Mouse (Mus musculus): Measurements from ENCODE around the gene Enc1.

The Enc1 gene

DNA sequence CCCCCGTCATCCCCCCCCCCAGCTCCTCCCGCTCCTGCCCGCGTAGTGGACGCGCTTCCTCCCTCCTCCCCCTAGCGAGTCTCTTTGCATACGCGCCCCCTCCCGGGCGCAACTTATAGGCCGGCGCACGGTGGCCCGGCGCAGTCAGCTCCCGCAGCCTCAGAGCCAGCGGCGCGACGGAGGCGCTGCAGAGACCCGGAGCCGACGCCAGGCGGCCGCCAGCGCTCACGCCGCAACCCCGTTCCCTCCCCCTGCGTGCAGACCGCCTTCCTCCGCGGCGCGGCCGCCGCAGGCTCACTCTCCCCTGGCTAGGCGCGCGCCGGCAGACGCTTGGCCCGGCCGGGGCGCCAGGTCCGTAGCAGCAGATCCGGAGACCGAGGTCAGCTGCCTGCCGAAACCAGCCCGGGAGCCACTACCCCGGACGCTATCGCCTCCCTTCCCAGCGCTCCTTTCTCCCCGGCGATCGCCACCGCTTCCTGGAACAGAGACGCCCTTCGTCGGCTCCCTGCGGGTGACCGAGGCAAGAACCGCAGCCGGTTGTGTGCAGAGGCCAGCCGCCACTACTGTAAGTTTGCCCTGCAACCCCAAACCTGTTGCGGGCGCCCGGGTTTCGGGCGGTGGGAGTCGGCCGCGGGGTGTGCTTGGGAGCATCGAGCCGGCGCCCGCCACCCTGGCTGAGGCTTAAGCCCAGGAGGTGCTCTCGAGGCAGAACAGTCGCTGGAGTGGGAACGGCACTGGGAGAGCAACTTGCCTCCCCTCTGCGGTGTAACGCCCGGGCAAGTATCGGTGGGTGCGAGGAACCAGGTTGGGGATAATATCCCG is at the start of gene Enc1:
Gene Enc1, plus strand, starts transcription at position 141 of the 822 bp plus-strand sequence.
- in situ Hi-C loops (cut with MboI, MseI) = no loop called here

DNA sequence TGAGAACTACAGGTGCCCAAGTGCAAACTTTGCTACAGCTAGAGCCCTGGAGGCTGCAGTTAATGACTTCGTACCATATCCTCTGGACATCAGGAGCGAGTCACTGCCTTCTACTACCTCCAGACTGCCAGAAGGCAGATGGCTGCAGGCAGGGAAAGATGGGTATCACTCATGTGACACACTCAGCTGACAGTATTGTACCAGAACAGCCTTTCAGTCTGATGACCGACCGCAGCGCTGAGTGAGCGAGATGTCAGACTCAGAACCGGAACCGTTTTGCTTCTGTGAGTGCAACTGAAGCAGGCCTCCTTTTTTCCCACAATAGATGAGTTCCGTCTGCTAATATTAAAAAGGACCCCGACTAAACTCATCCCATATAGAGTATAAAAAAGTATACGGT is 48.3 kb upstream of the Enc1 start:
- in situ Hi-C loops (cut with MboI, MseI) = no loop called here

DNA sequence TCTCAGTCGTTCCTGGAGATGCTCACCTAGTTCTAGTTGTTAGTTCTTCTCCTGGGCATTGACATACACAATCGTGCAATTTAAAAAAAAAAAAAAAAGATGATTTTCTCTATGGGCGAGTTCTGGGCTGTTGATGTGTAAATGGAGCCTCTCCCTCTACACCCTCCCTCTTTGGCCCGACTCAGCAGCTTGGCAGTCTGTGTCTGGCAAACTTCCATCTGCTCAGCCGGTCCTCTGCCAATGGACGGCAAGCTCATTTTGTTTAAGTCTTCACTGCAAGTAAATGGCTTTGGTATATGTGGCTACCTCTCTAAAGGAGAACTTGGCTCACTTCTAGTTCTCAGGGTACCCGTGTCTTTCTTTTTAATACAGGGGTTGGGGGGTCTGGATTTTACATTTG is 47.5 kb upstream of the Enc1 start:
- in situ Hi-C loops (cut with MboI, MseI) = no loop called here

DNA sequence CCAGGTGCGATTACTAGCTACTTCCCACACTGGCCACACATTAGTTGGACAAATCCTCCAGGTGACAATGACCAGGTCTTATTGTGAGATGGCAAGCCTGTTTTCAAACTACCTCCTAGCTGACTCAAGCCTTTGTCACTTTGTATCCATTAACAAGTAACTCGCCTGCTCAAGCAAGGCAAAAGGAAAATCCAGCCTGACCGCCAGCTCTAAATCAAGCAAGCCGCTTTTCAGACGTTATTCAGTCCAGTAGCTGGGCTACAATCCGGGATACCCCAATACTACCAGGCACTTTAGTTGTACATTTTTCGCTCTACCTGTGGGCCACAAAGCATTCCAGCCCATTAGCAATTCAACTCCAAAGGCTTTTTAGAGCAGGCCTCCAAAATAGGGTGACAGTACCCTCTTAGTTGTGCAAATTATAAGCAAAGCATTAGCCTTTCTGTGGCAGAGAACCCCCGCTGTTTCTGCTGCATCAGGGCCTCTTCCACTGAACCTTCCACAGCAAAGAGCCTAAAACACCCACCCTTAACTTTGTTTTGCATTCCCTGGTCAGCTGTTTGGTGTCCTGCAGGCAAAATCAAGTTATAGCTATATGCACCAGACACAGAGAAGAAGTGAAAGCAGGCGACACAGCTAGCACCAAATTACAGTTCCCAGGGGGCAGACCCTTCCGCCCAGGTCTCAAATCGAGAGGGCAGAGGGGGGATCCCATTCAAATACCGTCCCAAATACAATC is 44.5 kb upstream of the Enc1 start:
- in situ Hi-C loops (cut with MboI, MseI) = no loop called here

DNA sequence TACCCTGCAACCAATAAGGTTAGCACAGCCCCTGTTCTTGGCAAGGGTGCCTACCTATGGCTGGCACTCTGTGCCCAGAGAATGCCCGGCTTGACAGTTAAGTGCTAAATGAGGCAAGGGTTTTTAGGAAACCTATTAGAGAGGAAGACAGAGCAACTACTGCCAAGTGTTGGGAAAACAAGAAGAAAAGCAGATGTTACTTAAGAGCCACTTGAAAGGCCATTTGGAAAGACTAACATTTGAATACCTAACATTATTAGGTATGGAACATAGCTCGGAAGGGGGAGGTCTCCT is 44.0 kb upstream of the Enc1 start:
- in situ Hi-C loops (cut with MboI, MseI) = no loop called here

DNA sequence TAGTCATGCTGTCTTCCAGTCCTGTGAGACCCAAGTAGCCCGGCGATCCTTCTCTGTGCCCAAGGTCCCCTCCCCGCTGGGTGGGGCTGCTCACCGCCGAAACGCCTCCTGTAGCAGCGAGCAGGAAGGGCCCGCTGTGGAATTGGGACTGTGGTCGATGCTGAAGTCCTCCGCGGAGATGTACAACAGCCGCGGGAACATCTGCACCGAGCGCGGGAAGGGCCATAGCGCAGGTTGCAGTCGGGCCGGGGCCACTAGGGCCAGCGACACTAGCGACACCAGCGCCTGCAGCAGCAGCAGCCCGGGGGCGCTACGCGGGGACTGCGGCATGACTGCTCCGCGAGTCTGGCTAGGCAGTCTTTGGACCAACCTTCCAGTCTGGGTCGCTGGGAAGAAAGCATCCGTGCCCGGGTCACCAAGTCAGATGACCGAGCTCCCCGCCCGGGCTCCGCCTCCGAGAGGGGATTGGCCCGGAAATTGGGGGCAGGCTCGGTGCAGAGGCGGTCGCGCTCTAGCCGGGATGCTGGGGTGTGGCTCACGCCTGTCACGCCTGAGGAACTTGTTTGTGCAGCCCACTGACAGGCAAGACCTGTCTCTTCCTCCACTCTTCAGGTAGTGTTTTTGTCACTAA is 42.9 kb upstream of the Enc1 start, which contains the start of gene Hexb:
Gene Hexb, minus strand, starts transcription at position 426 of the 631 bp plus-strand sequence.
- in situ Hi-C loops (cut with MboI, MseI) = no loop called here

DNA sequence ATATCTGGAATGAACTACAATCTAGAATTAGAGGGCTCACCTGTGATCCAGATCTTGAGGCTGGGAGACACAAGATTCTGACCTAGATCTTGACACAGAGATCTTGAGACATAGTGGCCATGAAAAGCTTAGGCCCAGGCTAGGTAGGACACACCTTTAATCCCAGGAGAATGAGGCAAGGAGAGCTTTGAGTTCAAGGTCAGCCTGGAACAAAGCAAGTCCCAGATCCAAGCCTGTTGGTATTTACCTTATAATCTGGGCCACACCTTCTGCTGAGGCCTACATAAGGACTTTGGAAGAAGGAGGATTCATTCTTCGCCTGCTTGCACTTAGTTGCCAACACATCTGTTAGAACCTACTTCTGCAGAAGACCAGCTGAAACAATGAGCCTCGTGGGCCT is 41.8 kb upstream of the Enc1 start:
- in situ Hi-C loops (cut with MboI, MseI) = no loop called here

DNA sequence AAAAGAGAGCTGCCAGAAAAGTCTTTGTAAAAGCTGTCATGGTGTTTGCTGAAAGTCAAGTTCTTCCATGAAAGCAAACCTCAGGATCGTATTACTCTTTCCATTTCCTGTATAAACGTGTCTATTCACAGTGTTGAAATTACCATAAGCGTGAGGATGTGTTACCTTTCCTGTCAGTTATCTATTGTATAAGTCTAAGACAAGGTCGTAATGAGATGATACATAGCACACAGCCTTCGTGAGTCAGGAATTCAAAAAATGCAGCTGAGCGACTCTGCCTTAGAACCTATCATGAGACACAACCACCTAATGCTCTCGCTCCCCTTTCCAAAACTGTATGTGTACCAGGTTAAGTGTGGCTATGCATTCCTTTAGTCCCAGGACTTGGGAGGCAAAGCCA is 39.8 kb upstream of the Enc1 start:
- in situ Hi-C loops (cut with MboI, MseI) = no loop called here

DNA sequence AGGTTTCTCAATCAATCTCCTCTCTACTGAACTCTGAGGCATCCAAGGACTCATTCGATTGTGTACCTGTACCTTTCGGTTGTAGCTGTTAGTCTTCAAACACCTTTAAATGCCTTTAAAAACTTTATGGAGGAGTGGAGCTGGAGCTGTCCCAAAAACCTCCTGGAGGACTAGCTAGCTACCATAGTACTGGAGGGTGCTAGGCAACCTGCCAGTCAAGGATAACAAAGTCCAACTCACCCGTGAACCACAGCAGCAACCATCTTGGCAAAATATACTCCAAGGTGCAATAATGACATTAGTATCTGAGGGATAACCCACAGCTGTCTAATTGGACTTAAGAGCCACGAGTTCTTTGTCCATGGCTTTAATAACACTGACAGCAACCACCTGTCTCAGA is 39.0 kb upstream of the Enc1 start:
- in situ Hi-C loops (cut with MboI, MseI) = no loop called here

DNA sequence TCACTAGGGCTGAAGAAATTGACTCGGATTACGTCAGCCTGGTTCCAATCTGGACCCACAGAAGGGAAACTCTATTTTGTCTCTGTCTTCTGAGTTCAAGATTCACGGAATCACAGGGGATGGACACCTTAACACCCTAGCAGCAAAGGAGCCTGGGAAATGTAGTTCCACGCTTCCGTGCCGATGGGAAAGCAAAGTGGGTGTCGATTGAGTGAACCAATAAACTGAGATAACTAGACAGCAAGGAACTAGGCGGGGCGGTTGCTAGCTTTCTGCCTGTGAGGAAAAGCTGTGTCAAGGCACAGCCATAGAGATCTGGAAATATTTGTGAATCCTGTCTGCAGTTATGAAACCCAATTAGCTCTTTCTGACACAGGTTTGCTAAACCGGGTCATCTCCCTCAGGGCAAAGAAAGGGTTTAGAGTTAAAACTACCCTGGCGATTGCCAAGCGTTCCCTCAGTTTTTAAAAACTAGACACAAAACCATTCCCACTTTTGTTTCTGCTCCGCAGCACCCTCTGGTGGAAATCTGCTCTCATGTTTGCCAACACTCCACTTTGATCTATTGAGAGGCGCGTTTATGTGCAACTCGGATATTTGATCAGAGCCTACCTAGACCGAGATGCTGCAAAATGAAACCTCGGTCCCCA is 35.7 kb upstream of the Enc1 start:
- in situ Hi-C loops (cut with MboI, MseI) = no loop called here

DNA sequence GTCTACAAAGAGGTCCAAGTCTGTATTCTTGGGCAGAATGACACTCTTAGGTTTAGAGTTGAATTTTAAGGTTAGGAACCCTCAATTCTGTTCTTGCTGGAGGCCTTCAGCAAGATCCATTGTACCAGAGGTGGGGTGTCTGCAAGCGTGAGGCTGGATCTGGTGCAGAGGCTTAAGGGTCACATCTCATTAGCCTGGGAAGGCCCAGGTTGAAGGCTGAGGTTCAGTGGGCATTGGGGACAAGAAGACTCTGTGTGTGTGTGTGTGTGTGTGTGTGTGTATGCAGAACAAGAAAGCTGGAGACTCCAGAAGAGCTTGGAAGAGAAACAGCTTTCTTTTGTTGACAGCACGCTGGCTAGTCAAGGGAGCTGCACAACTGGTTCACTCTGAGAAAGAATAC is 34.9 kb upstream of the Enc1 start:
- in situ Hi-C loops (cut with MboI, MseI) = no loop called here

DNA sequence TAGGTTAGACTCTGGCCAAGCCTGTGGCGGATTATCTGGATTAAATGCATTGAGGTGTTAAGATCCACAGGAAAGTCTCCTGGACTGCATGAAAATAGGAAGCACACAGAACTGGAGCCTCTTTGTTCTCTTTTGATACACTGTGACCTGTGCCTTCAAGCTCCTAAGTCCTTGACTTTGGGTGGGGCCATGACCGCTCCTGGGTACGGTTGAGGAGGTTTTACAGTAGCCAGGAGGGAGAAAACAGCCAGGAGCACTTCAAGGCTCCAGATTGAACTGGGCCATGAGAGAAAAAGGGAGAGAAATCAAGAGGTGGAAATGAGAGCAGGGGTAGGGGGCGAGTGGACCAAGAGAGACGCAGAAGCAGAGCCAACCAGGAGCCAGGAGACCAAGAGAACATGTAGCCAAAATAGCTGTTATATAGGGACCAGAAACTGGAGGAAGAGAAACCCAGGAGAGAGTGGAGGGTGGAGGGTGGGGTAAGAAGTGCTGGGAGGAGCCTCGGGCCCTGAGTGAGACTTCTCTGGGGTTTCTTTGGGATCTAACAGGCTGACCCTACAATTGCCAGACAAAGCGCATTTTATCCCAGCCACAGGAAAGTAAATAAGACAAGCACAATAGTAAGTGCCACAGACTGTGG is 33.3 kb upstream of the Enc1 start:
- in situ Hi-C loops (cut with MboI, MseI) = no loop called here

DNA sequence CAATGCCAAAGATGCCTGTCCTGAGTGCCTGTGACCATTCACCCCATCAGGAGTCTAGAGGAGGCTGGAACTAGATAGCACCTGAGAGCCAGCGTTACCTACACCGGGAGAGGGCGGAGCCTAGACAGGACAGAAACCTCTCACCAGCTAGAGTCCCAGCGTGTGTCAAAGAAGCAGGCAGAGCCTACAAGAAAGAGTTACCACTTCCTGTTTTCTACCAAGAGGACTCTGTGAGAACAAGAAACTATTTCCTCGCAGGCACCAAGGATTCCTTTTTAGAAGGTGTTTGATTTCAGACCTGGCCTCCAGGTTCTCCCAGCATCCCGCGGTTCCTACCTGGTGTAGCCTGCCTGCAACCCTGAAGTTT is 32.8 kb upstream of the Enc1 start:
- in situ Hi-C loops (cut with MboI, MseI) = no loop called here

DNA sequence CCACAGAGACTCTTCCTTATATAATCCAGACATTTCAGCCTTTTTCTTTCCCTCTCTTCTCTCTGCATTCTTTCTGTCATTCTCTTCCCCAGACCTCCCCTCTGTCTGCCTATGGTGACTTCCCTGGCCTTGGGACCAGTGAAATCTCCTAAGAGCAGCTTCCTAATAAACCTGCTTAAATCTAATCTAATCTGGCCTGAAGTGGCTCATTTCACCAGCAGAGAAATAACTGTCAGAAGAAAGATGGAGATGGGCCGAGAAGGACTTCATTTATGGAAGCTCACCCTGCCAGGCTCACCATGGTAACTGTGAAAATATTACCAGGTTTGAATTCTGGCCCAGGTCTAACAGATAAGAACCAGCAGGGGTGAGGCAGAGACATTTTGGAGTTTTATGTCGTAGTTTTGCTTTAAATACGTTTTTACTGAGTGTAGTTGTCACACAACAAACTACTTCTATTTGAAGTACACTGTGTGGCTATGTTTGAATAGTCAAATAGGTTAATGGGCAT is 32.4 kb upstream of the Enc1 start:
- in situ Hi-C loops (cut with MboI, MseI) = no loop called here

DNA sequence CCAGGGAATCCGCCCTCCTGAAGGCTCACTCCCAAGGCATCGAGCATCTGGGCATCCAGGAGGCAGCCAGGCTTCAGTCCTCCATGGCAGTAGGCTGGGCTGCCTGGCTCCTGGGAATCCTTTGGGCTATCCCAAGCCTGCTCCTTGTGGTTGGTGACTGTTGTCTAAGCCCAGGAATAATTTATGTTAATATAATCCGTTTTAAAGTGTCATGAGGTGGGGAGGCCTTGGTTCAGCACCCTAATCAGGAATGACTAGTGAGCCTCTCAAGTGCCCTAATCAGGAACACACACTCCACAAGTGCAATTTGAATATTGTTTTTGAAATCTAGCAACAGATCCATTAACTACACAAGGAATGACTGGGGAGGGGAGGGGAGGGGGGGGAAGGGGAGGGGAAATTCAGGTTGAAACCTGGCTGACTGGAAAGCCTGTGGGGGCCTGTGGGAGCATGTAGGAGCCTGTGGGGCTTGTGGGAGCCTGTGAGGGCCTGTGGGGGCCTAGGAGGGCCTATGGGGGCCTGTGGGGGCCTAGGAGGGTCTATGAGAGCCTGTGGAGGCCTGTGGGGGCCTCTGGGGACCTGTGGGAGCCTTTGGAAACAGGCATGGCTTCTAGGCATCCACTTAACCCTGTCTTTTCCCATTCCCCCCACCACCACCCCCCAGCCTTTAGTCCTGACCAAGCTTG is 26.2 kb upstream of the Enc1 start:
- in situ Hi-C loops (cut with MboI, MseI) = no loop called here

DNA sequence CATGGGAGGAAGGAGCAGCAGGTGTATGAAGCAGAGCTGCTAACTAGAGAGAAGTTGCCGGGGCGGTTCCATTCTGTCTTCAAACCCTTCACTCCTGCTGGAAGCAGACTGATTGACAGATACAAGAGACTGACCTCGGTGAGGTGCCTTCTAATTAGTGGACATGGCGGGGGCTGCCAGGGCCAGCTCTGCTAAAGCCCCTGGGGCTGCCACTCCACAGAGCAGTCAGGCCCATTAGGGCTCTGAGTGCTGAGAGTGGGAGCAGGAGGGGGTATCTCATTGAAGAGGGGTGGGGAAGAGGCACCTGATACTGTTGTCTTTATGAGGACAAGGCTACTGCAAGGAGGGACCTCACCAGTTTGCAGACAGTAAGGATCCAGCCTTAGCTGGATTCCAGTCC is 25.3 kb upstream of the Enc1 start:
- in situ Hi-C loops (cut with MboI, MseI) = no loop called here

DNA sequence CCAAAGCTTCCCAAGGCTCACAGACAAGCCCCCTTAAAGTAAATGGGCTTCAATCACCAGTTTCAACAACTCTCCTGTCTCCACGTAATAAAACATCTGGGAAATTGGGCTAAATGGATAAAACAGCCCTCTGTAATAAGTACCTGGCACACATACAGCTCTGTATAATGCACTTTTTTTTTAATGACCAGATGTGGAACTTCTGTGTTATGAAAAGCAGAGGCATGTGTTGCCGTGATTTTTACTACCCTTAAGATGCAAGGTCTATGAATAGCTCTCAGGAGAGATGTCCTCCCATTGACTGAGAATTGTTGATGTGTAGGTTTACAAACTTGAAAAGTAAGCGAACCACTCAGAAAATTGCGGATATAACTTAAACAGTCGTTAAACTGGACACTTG is 24.7 kb upstream of the Enc1 start:
- in situ Hi-C loops (cut with MboI, MseI) = no loop called here

DNA sequence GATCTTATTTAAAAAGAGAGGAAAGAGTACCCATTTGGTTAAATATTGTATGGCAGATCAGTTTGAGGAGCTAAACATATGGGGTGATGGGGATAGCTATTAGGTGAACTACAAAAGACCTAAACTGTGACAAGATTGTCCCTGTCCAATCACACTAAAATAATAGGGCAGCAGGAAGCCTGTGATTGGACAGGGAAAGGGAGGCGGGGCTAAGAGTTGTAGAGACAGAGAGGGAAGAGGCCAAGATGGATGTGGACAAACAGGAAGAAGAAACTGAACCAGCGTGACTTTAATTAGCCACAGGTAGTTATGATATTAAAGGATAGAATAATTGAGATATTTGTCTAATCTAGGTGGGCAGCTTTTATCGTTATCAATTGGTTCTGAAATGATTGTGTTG is 20.9 kb upstream of the Enc1 start:
- in situ Hi-C loops (cut with MboI, MseI) = no loop called here

DNA sequence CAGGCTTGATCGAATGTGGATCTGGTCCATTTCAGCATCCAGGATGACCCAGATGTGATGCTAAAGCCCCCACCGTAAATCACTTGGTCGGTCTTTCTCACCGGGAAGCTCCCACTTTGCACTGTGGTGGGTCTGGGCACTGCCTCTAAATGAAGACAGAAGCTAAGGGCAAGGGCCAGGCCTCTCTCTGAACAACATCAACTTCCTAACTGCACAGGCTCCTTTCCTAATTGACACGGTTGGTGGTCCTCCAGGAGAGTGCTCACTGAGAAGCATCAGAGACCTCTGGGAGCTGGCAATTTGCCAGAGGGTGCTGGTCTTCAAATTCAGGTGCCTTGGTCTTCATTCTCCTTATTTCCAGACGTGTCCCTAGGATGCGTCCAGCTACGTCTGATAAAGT is 17.0 kb upstream of the Enc1 start:
- in situ Hi-C loops (cut with MboI, MseI) = no loop called here

DNA sequence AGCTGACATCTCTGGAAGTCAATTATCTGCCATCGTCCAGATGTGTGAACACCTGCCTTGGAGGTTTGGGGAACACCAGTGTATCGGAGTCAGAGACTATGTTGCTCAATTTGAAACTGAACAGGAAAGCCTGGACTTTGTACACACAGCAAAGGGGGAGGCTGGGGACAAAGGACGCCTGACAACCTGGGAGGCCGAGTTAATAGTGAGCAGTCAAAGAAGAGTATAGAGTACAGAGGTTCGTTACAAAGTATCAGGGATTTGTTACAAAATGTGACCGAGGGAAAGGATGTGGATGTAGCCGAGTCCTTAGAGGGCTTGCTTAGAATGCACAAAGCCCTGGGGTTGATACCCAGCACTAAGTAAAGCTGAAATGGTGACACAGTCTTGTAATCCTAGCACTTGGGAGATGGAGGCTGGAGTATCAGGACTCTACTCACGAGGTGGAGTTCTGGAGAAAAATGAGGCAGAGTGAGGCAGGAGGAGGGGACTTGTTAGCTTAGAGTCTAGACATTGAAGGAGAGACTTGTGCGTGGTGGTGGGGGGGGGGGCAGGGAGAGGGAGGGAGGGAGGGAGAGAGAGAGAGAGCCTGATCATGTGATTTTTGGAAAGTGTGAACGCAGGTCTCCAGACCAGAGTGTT is 16.4 kb upstream of the Enc1 start:
- in situ Hi-C loops (cut with MboI, MseI) = no loop called here

DNA sequence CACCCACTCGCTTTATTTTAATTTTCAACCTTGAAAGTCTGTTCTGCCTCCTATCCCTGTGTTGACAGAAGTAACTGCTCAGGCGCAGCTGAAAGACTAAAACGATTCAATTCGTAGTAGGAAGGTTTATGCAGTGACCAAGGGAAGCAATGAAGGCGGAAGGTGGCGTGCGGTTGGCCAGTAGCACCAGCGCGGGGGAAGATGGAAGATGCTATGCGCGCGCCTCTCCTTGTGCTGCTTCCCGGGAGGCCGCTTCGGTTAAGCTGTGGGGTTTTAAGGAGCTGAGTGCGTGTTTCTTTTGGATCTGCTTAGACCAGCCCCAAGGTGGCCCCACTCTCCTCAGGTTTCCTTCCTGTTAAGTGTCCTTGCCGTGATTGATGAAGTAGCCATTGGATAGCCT is 15.8 kb upstream of the Enc1 start:
- in situ Hi-C loops (cut with MboI, MseI) = no loop called here
